Mouse (Mus musculus) olfactory bulb, adult 2 months (tissue): Measurements from ENCODE around the gene Speg.

Experiments used
- CTCF ChIP-seq: fragments of 200-500 bp; IDR thresholded peaks from 2 replicates; pipeline ENCODE4 v1.5.1; 2012; ENCODE audit warnings: low read depth, mild to moderate bottlenecking, low read length, moderate library complexity; ENCODE audit not compliant: insufficient read depth
- POLR2A ChIP-seq: fragments of 200-500 bp; IDR thresholded peaks from 2 replicates; pipeline ENCODE4 v1.6.1; 2012; ENCODE audit warnings: mild to moderate bottlenecking, low read depth, low read length, moderate library complexity; ENCODE audit not compliant: insufficient read depth

DNA sequence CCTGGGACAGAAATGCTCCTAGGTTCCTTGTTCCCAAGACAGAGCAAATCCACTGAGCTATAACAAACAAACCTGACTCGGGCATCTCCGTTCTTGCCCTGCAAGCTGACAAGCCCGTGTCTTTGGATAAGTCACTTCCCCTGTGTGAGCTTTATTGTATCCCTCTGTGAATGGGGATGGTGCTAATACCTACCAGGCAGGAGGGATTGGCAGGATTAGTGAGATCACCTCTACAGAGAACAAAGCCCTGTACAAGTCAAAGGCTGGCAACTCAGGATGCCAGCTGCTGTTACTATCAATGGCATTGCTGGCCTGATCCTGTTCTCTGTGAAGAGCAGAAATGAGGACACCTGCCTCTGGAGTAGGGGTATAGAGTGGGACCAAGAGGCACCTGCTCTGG is 30.4 kb downstream of the Speg start:
- no peak for TF ChIP-seq POLR2A
- TF ChIP-seq CTCF, result no peak
